Mouse (Mus musculus): ENCODE measurements at regions not wholly inside any gene's neighbourhood (a gene's known extent, or its start where the extent isn't known, plus 50 kb on each side); places are given as distances from the start of the nearest gene placed in this dataset.

- Histone ChIP-seq H3K36me3 (replicated peaks in 1 of 2; ENCODE audit: control insufficient read depth in 1 of 2, insufficient read depth in 1 of 2, low read length in 1 of 2) (no peaks in the 10 kb centered on the region), H3K9me3 (replicated peaks; ENCODE audit: low read length) (no peaks in the 10 kb centered on the region), H3K4me3 (replicated peaks in 1 of 3; ENCODE audit: low read depth in 2 of 3, low read length in 2 of 3, poor library complexity in 1 of 3) (no peak overlapping the region), H3K27me3 (replicated peaks) (no peaks in the 10 kb centered on the region), H3K27ac (ENCODE audit: insufficient read depth, low read depth) (no peak overlapping the region), H3K79me2 (replicated peaks; ENCODE audit: control insufficient read depth, extremely low read depth, insufficient read depth, poor library complexity, severe bottlenecking) (no peaks in the 10 kb centered on the region), H3K9ac (ENCODE audit: insufficient read depth, low read depth) (no peak overlapping the region), H3K4me1 (ENCODE audit: control insufficient read depth in 1 of 2, insufficient read depth in 2 of 2) (peaks cover 0 to 4% of the 10 kb centered on the region in 2 experiments; a peak in 2 of 4 replicates), H3K4me2 (ENCODE audit: insufficient read depth, low read depth, poor library complexity, severe bottlenecking) (no peak overlapping the region)
- DNase-seq (ENCODE audit: extremely low read depth): no peak
- in situ Hi-C loops (cut with MboI; ENCODE audit: low pct_ligation_motif_present, low pct_unique_long_range_greater_than_20kb, low sequenced_read_pairs) (no loop called here), dilution Hi-C loops (cut with MboI; ENCODE audit: extremely low pct_ligation_motif_present, extremely low pct_unique_long_range_greater_than_20kb, low sequenced_read_pairs) (no loop called here)
- TF ChIP-seq POLR2A (IDR thresholded peaks at IDR 0.05; ENCODE audit: low read depth, low read length) (no peak), CHD2 (IDR thresholded peaks at IDR 0.05; ENCODE audit: low read length) (no peak), USF2 (conservative IDR thresholded peaks at IDR 0.05; ENCODE audit: low read depth, low read length) (no peak), GABPA (IDR thresholded peaks at IDR 0.05; ENCODE audit: insufficient replicate concordance, low read depth, low read length) (no peak), SMC3 (IDR thresholded peaks at IDR 0.05; ENCODE audit: low read depth, low read length) (no peak), JUN (IDR thresholded peaks at IDR 0.05; ENCODE audit: insufficient read depth, low read depth, low read length) (no peak), MEF2A (IDR thresholded peaks at IDR 0.05; ENCODE audit: borderline replicate concordance, low read depth, low read length) (no peak), TCF12 (IDR thresholded peaks at IDR 0.05; ENCODE audit: low read depth, low read length) (no peak), ETS1 (conservative IDR thresholded peaks at IDR 0.05; ENCODE audit: low read depth, low read length) (no peak), UBTF (IDR thresholded peaks at IDR 0.05; ENCODE audit: low read depth, low read length) (no peak), MAX (IDR thresholded peaks at IDR 0.05; ENCODE audit: low read length) (no peak), BHLHE40 (IDR thresholded peaks at IDR 0.05; ENCODE audit: low read depth, low read length) (no peak), USF1 (IDR thresholded peaks at IDR 0.05; ENCODE audit: low read depth, low read length) (no peak), NELFE (IDR thresholded peaks at IDR 0.05; ENCODE audit: low read depth, low read length) (no peak), SIN3A (IDR thresholded peaks at IDR 0.05; ENCODE audit: low read length) (no peak), MYC (IDR thresholded peaks at IDR 0.05; ENCODE audit: low read depth, low read length) (no peak), HCFC1 (IDR thresholded peaks at IDR 0.05; ENCODE audit: low read depth, low read length) (no peak)
These were observed 60.9 kb upstream of the Sfrp2 start for GRCm38 (mm10) chr3:83705253-83705652.

DNA sequence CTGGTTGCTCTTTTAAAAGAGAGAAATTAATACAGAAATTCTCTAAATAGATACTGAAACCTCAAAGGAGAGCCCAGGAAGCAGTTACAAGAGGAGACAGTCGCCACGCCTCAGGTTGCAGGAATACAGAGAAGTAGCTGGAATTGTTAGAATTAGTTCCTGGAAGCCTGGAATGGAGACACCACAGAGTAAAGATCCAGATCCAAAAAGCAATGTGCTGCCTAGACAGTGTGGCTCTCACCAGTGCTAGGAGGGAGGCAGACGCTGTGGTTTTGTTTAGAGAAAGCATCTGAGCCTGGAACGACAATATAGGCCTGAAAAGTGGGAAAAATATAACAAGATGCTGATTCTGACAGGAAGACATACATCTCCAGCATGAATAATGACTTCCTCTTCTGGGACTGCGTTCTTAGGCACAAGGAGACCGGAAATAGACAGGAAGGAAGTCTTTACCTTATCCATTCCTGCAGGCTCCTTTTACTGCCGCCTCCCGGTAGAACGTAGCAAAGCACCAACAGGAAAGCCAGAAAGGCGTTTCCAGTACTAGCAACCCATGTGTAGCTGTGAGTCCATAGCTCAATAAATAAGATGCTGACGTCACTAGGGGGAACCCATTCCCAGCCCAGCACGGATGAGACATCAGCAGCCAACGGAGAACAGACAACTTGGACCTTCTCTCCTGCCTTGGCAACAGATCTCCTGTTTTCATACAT lies 59.4 kb upstream of the Sfrp2 start:
- H3K4me3 ChIP-seq (replicated peaks in 1 of 3; ENCODE audit: low read depth in 2 of 3, low read length in 2 of 3, poor library complexity in 1 of 3): no peak overlapping the region
- H3K27ac ChIP-seq (ENCODE audit: insufficient read depth, low read depth): no peak overlapping the region
- H3K9me3 ChIP-seq (replicated peaks; ENCODE audit: low read length): no peaks in the 10 kb centered on the region
- no peaks in the 10 kb centered on the region for H3K27me3 ChIP-seq (replicated peaks)
- no peak overlapping the region for H3K4me2 ChIP-seq (ENCODE audit: insufficient read depth, low read depth, poor library complexity, severe bottlenecking)
- TF ChIP-seq GABPA (IDR thresholded peaks at IDR 0.05; ENCODE audit: insufficient replicate concordance, low read depth, low read length) (no peak), SMC3 (IDR thresholded peaks at IDR 0.05; ENCODE audit: low read depth, low read length) (no peak), POLR2AphosphoS2 (IDR thresholded peaks at IDR 0.05; ENCODE audit: low read depth, low read length) (no peak), TCF12 (IDR thresholded peaks at IDR 0.05; ENCODE audit: low read depth, low read length) (no peak), HCFC1 (IDR thresholded peaks at IDR 0.05; ENCODE audit: low read depth, low read length) (peak; percentile 10; the same call in 1 of the 2 replicates), JUN (IDR thresholded peaks at IDR 0.05; ENCODE audit: insufficient read depth, low read depth, low read length) (no peak), SIN3A (IDR thresholded peaks at IDR 0.05; ENCODE audit: low read length) (no peak), CTCF (conservative IDR thresholded peaks at IDR 0.05 in 1 of 2, IDR thresholded peaks at IDR 0.05 in 1 of 2; ENCODE audit: low read depth in 2 of 2, low read length in 2 of 2) (peak in 1 of 2 experiments; percentile 53; a peak in 2 of 4 replicates), ZNF384 (IDR thresholded peaks at IDR 0.05; ENCODE audit: low read depth, low read length) (no peak), EP300 (IDR thresholded peaks at IDR 0.05; ENCODE audit: low read length) (no peak), JUND (conservative IDR thresholded peaks at IDR 0.05; ENCODE audit: low read depth, low read length) (no peak), BHLHE40 (IDR thresholded peaks at IDR 0.05; ENCODE audit: low read depth, low read length) (no peak), MYC (IDR thresholded peaks at IDR 0.05; ENCODE audit: low read depth, low read length) (no peak), ELF1 (IDR thresholded peaks at IDR 0.05; ENCODE audit: low read depth, low read length) (peak; percentile 63)
- H3K79me2 ChIP-seq (replicated peaks; ENCODE audit: control insufficient read depth, extremely low read depth, insufficient read depth, poor library complexity, severe bottlenecking): no peaks in the 10 kb centered on the region
- H3K36me3 ChIP-seq (replicated peaks in 1 of 2; ENCODE audit: control insufficient read depth in 1 of 2, insufficient read depth in 1 of 2, low read length in 1 of 2): no peaks in the 10 kb centered on the region
- in situ Hi-C loops (cut with MboI; ENCODE audit: low pct_ligation_motif_present, low pct_unique_long_range_greater_than_20kb, low sequenced_read_pairs) (no loop called here), dilution Hi-C loops (cut with MboI; ENCODE audit: extremely low pct_ligation_motif_present, extremely low pct_unique_long_range_greater_than_20kb, low sequenced_read_pairs) (no loop called here)
- peaks cover 0 to 4% of the 10 kb centered on the region in 2 experiments; a peak in 2 of 4 replicates for H3K4me1 ChIP-seq (ENCODE audit: control insufficient read depth in 1 of 2, insufficient read depth in 2 of 2)
- no peak overlapping the region for H3K9ac ChIP-seq (ENCODE audit: insufficient read depth, low read depth)
- no peak for DNase-seq (ENCODE audit: extremely low read depth)

All from CH12.LX (cell line).